Mouse (Mus musculus): ENCODE data around the gene Txlnb. TPM values are rescaled to one million over a fixed set of nuclear protein-coding genes. Genes with fewer than 3 reads are reported as not detected.
A peak's percentile ranks its signal among the peaks of the same experiment; 100 is the strongest.
"Not testable (repeated sequence)": the region's sequence is repeated elsewhere in the genome, so short reads cannot be mapped to it uniquely, and the experiment has no call there.

The Txlnb gene
- polyA plus RNA-seq, 1 experiment from 2014 or later: 0.58 TPM

GRCm38 (mm10) chr10:17796846-17797631 lies 1.0 kb downstream of the Txlnb start:
- WGBS: 62% methylated on average over 12 of the region's 12 CpGs
- Histone ChIP-seq H3K4me3 (ENCODE audit: low read depth, low read length) (no peak overlapping the region), H3K9ac (ENCODE audit: low read depth, low read length) (no peak overlapping the region), H3K36me3 (ENCODE audit: control insufficient read depth, insufficient read depth, low read length) (no peaks in the 10 kb centered on the region), H3K4me1 (replicated peaks; ENCODE audit: control insufficient read depth, insufficient read depth, low read length) (no peaks in the 10 kb centered on the region; the same call in 1 of the 2 replicates), H3K27me3 (replicated peaks; ENCODE audit: control insufficient read depth, insufficient read depth, low read length) (no peaks in the 10 kb centered on the region), H3K9me3 (ENCODE audit: control insufficient read depth, low read length) (no peaks in the 10 kb centered on the region), H3K27ac (ENCODE audit: low read depth, low read length) (no peak overlapping the region), H3K4me2 (no peak overlapping the region)
- ATAC-seq (replicated peaks; ENCODE audit: low FRiP score): no peak
- no peak for DNase-seq (ENCODE audit: low spot score)

DNA sequence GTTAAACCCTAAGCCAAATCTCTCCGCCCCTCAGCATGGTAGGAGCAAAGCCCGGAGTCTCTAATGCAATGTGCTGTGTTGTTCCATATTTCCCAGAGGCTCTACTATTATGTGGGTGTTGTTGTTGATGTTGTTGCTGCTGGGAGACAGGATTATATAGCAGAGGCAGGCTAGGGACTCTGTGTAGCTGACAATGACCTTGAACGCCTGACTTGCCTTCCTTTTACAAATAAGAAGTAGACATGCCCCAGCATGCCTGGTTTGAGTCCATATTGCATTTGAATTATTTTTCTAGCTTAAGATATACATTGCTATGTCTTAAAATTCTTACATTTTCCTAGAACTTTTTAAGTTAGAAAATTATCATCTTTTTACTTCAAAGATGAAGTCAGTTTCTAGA lies 1.7 kb downstream of the Txlnb start:
- H3K4me3 ChIP-seq (ENCODE audit: low read depth, low read length): no peak overlapping the region
- no peaks in the 10 kb centered on the region; the same call in 1 of the 2 replicates for H3K4me1 ChIP-seq (replicated peaks; ENCODE audit: control insufficient read depth, insufficient read depth, low read length)
- H3K36me3 ChIP-seq (ENCODE audit: control insufficient read depth, insufficient read depth, low read length): no peaks in the 10 kb centered on the region
- H3K4me2 ChIP-seq: no peak overlapping the region
- H3K9me3 ChIP-seq (ENCODE audit: control insufficient read depth, low read length): no peaks in the 10 kb centered on the region
- no peak overlapping the region for H3K9ac ChIP-seq (ENCODE audit: low read depth, low read length)
- DNase-seq (ENCODE audit: low spot score) (no peak), ATAC-seq (replicated peaks; ENCODE audit: low FRiP score) (no peak)
- H3K27me3 ChIP-seq (replicated peaks; ENCODE audit: control insufficient read depth, insufficient read depth, low read length): no peaks in the 10 kb centered on the region
- 88% methylated on average over 3 of the region's 3 CpGs for WGBS
- no peak overlapping the region for H3K27ac ChIP-seq (ENCODE audit: low read depth, low read length)

- Histone ChIP-seq H3K27me3 (replicated peaks; ENCODE audit: control insufficient read depth, insufficient read depth, low read length) (no peaks in the 10 kb centered on the region), H3K36me3 (ENCODE audit: control insufficient read depth, insufficient read depth, low read length) (no peaks in the 10 kb centered on the region), H3K4me1 (replicated peaks; ENCODE audit: control insufficient read depth, insufficient read depth, low read length) (no peaks in the 10 kb centered on the region; the same call in 1 of the 2 replicates), H3K9ac (ENCODE audit: low read depth, low read length) (no peak overlapping the region), H3K4me3 (ENCODE audit: low read depth, low read length) (no peak overlapping the region), H3K9me3 (ENCODE audit: control insufficient read depth, low read length) (no peaks in the 10 kb centered on the region), H3K4me2 (no peak overlapping the region), H3K27ac (ENCODE audit: low read depth, low read length) (no peak overlapping the region)
- ATAC-seq (replicated peaks; ENCODE audit: low FRiP score) (no peak), DNase-seq (ENCODE audit: low spot score) (no peak)
- WGBS: 75% methylated on average over 2 of the region's 2 CpGs
These were observed 5.8 kb downstream of the Txlnb start for GRCm38 (mm10) chr10:17801788-17802187.

DNA sequence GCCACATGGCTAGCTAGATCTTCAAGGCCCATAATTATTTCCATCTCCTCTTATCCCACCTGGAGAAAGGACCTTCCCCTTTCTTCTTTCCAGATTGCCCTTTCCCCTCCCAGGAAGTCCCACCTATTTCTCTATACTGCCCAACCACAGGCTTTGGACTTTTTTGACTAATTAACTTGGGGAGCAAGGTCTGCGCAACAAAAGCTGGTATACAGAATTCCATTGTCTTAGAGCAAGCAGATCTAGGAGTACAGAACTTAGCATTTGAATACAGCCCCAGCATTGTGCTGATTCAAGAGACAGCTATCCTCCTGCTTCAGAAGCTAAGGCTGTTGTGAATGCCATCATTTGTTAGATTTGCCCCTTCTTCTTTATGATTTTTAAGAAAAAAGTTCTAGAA lies 12.5 kb downstream of the Txlnb start:
- Histone ChIP-seq H3K4me1 (replicated peaks; ENCODE audit: control insufficient read depth, insufficient read depth, low read length) (no peaks in the 10 kb centered on the region), H3K36me3 (ENCODE audit: control insufficient read depth, insufficient read depth, low read length) (no peaks in the 10 kb centered on the region), H3K4me2 (no peak overlapping the region), H3K9ac (ENCODE audit: low read depth, low read length) (no peak overlapping the region), H3K4me3 (ENCODE audit: low read depth, low read length) (no peak overlapping the region), H3K27me3 (replicated peaks; ENCODE audit: control insufficient read depth, insufficient read depth, low read length) (no peaks in the 10 kb centered on the region), H3K9me3 (ENCODE audit: control insufficient read depth, low read length) (no peaks in the 10 kb centered on the region), H3K27ac (ENCODE audit: low read depth, low read length) (no peak overlapping the region)
- 89% methylated on average over 1 of the region's 1 CpGs for WGBS
- DNase-seq (ENCODE audit: low spot score) (no peak), ATAC-seq (replicated peaks; ENCODE audit: low FRiP score) (no peak)

GRCm38 (mm10) chr10:17815052-17815451 lies 19.0 kb downstream of the Txlnb start:
- ATAC-seq (replicated peaks; ENCODE audit: low FRiP score): no peak
- no peaks in the 10 kb centered on the region for H3K36me3 ChIP-seq (ENCODE audit: control insufficient read depth, insufficient read depth, low read length)
- 80% methylated on average over 11 of the region's 11 CpGs for WGBS

DNA sequence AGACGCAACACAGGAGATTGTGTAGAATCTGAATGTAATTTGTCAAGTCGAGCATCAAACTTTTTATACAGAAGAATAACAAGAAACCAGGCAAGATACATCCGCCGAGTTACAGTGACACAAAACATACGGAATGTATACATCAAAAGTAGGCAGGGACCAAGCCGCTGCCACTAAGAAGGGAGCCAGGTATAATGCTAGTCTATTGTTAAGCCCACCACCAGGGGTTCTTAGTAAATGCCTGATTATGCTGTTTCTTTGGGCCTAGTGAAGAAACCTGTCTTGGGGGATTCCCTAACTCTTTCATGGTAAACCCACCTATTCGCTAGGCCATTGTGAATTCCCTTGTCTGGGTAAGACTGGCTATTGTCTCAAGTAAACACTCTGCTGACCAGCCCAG lies 24.4 kb downstream of the Txlnb start:
- H3K27me3 ChIP-seq (replicated peaks; ENCODE audit: control insufficient read depth, insufficient read depth, low read length); H3K4me1 ChIP-seq (replicated peaks; ENCODE audit: control insufficient read depth, insufficient read depth, low read length); H3K36me3 ChIP-seq (ENCODE audit: control insufficient read depth, insufficient read depth, low read length); H3K9me3 ChIP-seq (ENCODE audit: control insufficient read depth, low read length); H3K4me3 ChIP-seq (ENCODE audit: low read depth, low read length); H3K4me2 ChIP-seq; DNase-seq (ENCODE audit: low spot score); H3K9ac ChIP-seq (ENCODE audit: low read depth, low read length); ATAC-seq (replicated peaks; ENCODE audit: low FRiP score); H3K27ac ChIP-seq (ENCODE audit: low read depth, low read length): not testable (repeated sequence)
- WGBS: 88% methylated on average over 7 of the region's 7 CpGs

More at GRCm38 (mm10) chr10:17815052-17815451, 19.0 kb downstream of the Txlnb start:
- H3K4me2 ChIP-seq: no peak overlapping the region
- no peaks in the 10 kb centered on the region for H3K4me1 ChIP-seq (replicated peaks; ENCODE audit: control insufficient read depth, insufficient read depth, low read length)
- no peak overlapping the region for H3K27ac ChIP-seq (ENCODE audit: low read depth, low read length)
- H3K27me3 ChIP-seq (replicated peaks; ENCODE audit: control insufficient read depth, insufficient read depth, low read length): no peaks in the 10 kb centered on the region
- no peak overlapping the region for H3K9ac ChIP-seq (ENCODE audit: low read depth, low read length)
- H3K9me3 ChIP-seq (ENCODE audit: control insufficient read depth, low read length): no peaks in the 10 kb centered on the region
- no peak overlapping the region for H3K4me3 ChIP-seq (ENCODE audit: low read depth, low read length)
- DNase-seq (ENCODE audit: low spot score): no peak

GRCm38 (mm10) chr10:17827391-17827790 lies 31.4 kb downstream of the Txlnb start:
- Histone ChIP-seq H3K4me1 (replicated peaks; ENCODE audit: control insufficient read depth, insufficient read depth, low read length) (no peaks in the 10 kb centered on the region), H3K4me3 (ENCODE audit: low read depth, low read length) (no peak overlapping the region), H3K36me3 (ENCODE audit: control insufficient read depth, insufficient read depth, low read length) (no peaks in the 10 kb centered on the region), H3K27ac (ENCODE audit: low read depth, low read length) (no peak overlapping the region), H3K27me3 (replicated peaks; ENCODE audit: control insufficient read depth, insufficient read depth, low read length) (no peaks in the 10 kb centered on the region), H3K9ac (ENCODE audit: low read depth, low read length) (no peak overlapping the region), H3K4me2 (peak overlapping the region; percentile 50), H3K9me3 (ENCODE audit: control insufficient read depth, low read length) (no peaks in the 10 kb centered on the region)
- DNase-seq (ENCODE audit: low spot score) (no peak), ATAC-seq (replicated peaks; ENCODE audit: low FRiP score) (no peak)
- 12% methylated on average over 12 of the region's 12 CpGs for WGBS

GRCm38 (mm10) chr10:17829205-17829604 lies 33.2 kb downstream of the Txlnb start:
- Histone ChIP-seq H3K27me3 (replicated peaks; ENCODE audit: control insufficient read depth, insufficient read depth, low read length) (no peaks in the 10 kb centered on the region), H3K36me3 (ENCODE audit: control insufficient read depth, insufficient read depth, low read length) (no peaks in the 10 kb centered on the region), H3K27ac (ENCODE audit: low read depth, low read length) (no peak overlapping the region), H3K4me3 (ENCODE audit: low read depth, low read length) (no peak overlapping the region), H3K9me3 (ENCODE audit: control insufficient read depth, low read length) (no peaks in the 10 kb centered on the region), H3K9ac (ENCODE audit: low read depth, low read length) (no peak overlapping the region), H3K4me2 (no peak overlapping the region), H3K4me1 (replicated peaks; ENCODE audit: control insufficient read depth, insufficient read depth, low read length) (no peaks in the 10 kb centered on the region)
- DNase-seq (ENCODE audit: low spot score): no peak
- 69% methylated on average over 4 of the region's 4 CpGs for WGBS
- no peak for ATAC-seq (replicated peaks; ENCODE audit: low FRiP score)

- no peaks in the 10 kb centered on the region for H3K36me3 ChIP-seq (ENCODE audit: control insufficient read depth, insufficient read depth, low read length)
- no peaks in the 10 kb centered on the region for H3K4me1 ChIP-seq (replicated peaks; ENCODE audit: control insufficient read depth, insufficient read depth, low read length)
- ATAC-seq (replicated peaks; ENCODE audit: low FRiP score) (no peak), DNase-seq (ENCODE audit: low spot score) (no peak)
- no peak overlapping the region for H3K4me2 ChIP-seq
- no peak overlapping the region for H3K4me3 ChIP-seq (ENCODE audit: low read depth, low read length)
- WGBS: 63% methylated on average over 3 of the region's 3 CpGs
- no peak overlapping the region for H3K27ac ChIP-seq (ENCODE audit: low read depth, low read length)
- no peaks in the 10 kb centered on the region for H3K9me3 ChIP-seq (ENCODE audit: control insufficient read depth, low read length)
- H3K9ac ChIP-seq (ENCODE audit: low read depth, low read length): no peak overlapping the region
- no peaks in the 10 kb centered on the region for H3K27me3 ChIP-seq (replicated peaks; ENCODE audit: control insufficient read depth, insufficient read depth, low read length)
These were observed 35.0 kb downstream of the Txlnb start for GRCm38 (mm10) chr10:17831041-17831440.
